Mouse (Mus musculus) kidney, embryonic 16.5 days (tissue): ENCODE measurements at regions not wholly inside any gene's neighbourhood (a gene's known extent, or its start where the extent isn't known, plus 50 kb on each side); places are given as distances from the start of the nearest gene placed in this dataset.
A peak's percentile ranks its signal among the peaks of the same experiment; 100 is the strongest.

Source experiments
- ATAC-seq: fragments of 200-750 bp; cut with Nextera tagmentation; 2 replicates; pipeline ENCODE4 v1.8.0; 2017; ENCODE audit warnings: moderate TSS enrichment; ENCODE audit not compliant: low FRiP score, low TSS enrichment
- H3K27ac ChIP-seq: fragments of 300-500 bp; sonication (generic); 2 replicates; pipeline ENCODE4 v1.5.1; 2014; ENCODE audit warnings: low read length
- H3K27me3 ChIP-seq: fragments of 300-500 bp; sonication (generic); 2 replicates; pipeline ENCODE4 v1.6.1; 2014; ENCODE audit warnings: low read length, control low read depth, mixed read lengths; ENCODE audit not compliant: insufficient read depth
- H3K36me3 ChIP-seq: fragments of 300-500 bp; sonication (generic); 2 replicates; pipeline ENCODE4 v1.6.1; 2014; ENCODE audit warnings: low read length, control low read depth, mixed read lengths; ENCODE audit not compliant: insufficient read depth
- H3K4me1 ChIP-seq: fragments of 300-500 bp; sonication (generic); 2 replicates; pipeline ENCODE4 v1.6.1; 2014; ENCODE audit warnings: low read length, control low read depth, mixed read lengths; ENCODE audit not compliant: insufficient read depth
- H3K4me2 ChIP-seq: fragments of 300-500 bp; sonication (generic); replicated peaks from 2 replicates; pipeline ENCODE4 v1.6.1; 2014; ENCODE audit warnings: low read depth, low read length
- H3K4me3 ChIP-seq: fragments of 300-500 bp; sonication (generic); 2 replicates; pipeline ENCODE4 v1.5.1; 2014; ENCODE audit warnings: mild to moderate bottlenecking, low read length
- H3K9ac ChIP-seq: fragments of 300-500 bp; sonication (generic); replicated peaks from 2 replicates; pipeline ENCODE4 v1.6.1; 2014; ENCODE audit warnings: low read length
- H3K9me3 ChIP-seq: fragments of 300-500 bp; sonication (generic); 2 replicates; pipeline ENCODE4 v1.6.1; 2016; ENCODE audit warnings: low read length, control low read depth
- WGBS: fragments of 180-500 bp; shearing (Covaris S2); extraction: QIAGEN DNeasy Blood & Tissue Kit; methylation state at CpG from one replicate; pipeline ENCODE4 v1.1.7; 2014; 5-methylcytosine and 5-hydroxymethylcytosine counted together

GRCm38 (mm10) chr13:11490766-11491165 is 616.0 kb downstream of the Ryr2 start:
- 81% methylated on average over 3 of the region's 3 CpGs for WGBS

GRCm38 (mm10) chr13:11483142-11483541 is 623.6 kb downstream of the Ryr2 start:
- WGBS, result 66% methylated on average over 1 of the region's 1 CpGs
- no peak overlapping the region for H3K9ac ChIP-seq
- ATAC-seq, result peak; percentile 63; the same call in 1 of the 2 replicates
- no peaks in the 10 kb centered on the region for H3K27me3 ChIP-seq
- no peak overlapping the region for H3K4me2 ChIP-seq
- no peak overlapping the region for H3K27ac ChIP-seq
- H3K36me3 ChIP-seq, result no peaks in the 10 kb centered on the region
- H3K9me3 ChIP-seq, result no peaks in the 10 kb centered on the region
- no peaks in the 10 kb centered on the region for H3K4me1 ChIP-seq
- no peak overlapping the region for H3K4me3 ChIP-seq

More at GRCm38 (mm10) chr13:11490766-11491165, 616.0 kb downstream of the Ryr2 start:
- H3K4me3 ChIP-seq, result no peak overlapping the region
- no peaks in the 10 kb centered on the region for H3K27me3 ChIP-seq
- no peaks in the 10 kb centered on the region for H3K9me3 ChIP-seq
- H3K36me3 ChIP-seq, result no peaks in the 10 kb centered on the region
- no peaks in the 10 kb centered on the region for H3K4me1 ChIP-seq
- no peak for ATAC-seq
- H3K4me2 ChIP-seq, result no peak overlapping the region
- no peak overlapping the region for H3K27ac ChIP-seq
- H3K9ac ChIP-seq, result no peak overlapping the region

DNA sequence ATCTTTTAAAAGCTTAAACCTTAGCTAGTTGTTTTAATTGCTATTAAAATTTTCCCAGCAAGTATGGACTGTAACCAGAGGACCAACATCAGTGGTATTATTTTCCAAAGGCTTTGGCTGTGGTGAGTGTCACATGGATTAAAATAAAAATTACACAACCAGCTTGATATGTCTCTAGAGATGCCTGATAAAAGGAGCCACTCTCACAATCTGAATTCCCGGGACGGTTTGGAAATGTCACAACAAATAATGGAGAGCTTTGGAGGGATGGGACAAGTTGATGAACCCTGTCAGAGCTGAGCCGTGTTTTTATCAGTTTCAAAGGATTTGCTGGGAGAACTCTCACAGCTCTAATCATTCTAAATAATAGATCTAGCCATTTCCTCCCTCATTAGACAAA is 624.0 kb downstream of the Ryr2 start:
- H3K36me3 ChIP-seq, result no peaks in the 10 kb centered on the region
- WGBS, result 60% methylated on average over 3 of the region's 3 CpGs

GRCm38 (mm10) chr13:11460251-11460650 is 646.5 kb downstream of the Ryr2 start:
- H3K36me3 ChIP-seq, result no peaks in the 10 kb centered on the region
- H3K4me2 ChIP-seq, result no peak overlapping the region
- H3K9me3 ChIP-seq, result no peaks in the 10 kb centered on the region
- WGBS, result 89% methylated on average over 2 of the region's 2 CpGs
- no peak overlapping the region for H3K9ac ChIP-seq
- no peaks in the 10 kb centered on the region for H3K27me3 ChIP-seq
- H3K27ac ChIP-seq, result no peak overlapping the region
- no peak for ATAC-seq
- no peaks in the 10 kb centered on the region for H3K4me1 ChIP-seq
- no peak overlapping the region for H3K4me3 ChIP-seq

More for the DNA sequence above, 624.0 kb downstream of the Ryr2 start:
- H3K27me3 ChIP-seq, result no peaks in the 10 kb centered on the region
- no peak overlapping the region for H3K4me3 ChIP-seq
- no peak overlapping the region for H3K9ac ChIP-seq
- ATAC-seq, result no peak
- no peaks in the 10 kb centered on the region for H3K4me1 ChIP-seq
- H3K4me2 ChIP-seq, result no peak overlapping the region
- H3K9me3 ChIP-seq, result no peaks in the 10 kb centered on the region
- H3K27ac ChIP-seq, result no peak overlapping the region

DNA sequence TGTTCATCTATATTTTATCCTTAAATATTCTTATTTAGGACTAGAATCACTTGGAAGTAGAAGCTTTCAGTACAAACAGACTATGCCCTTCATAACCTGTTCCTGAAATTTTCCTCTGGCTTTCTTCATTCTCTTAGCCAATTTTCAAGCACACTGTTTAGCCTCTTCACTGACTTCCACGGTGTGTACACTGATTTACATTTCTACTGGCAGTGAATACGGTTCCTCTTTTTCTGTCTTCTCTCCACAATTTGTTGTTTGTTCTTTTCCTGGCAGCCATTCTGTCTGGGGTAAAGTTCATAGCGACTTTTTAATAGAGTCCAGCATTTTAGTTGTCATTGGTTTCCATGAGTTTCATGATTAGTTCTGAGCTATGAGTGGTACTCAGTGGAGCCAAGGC is 651.6 kb downstream of the Ryr2 start:
- H3K27me3 ChIP-seq, result no peaks in the 10 kb centered on the region
- H3K36me3 ChIP-seq, result no peaks in the 10 kb centered on the region
- H3K4me3 ChIP-seq, result no peak overlapping the region
- H3K4me2 ChIP-seq, result no peak overlapping the region
- ATAC-seq, result no peak
- WGBS, result 79% methylated on average over 3 of the region's 3 CpGs
- H3K9ac ChIP-seq, result no peak overlapping the region
- H3K9me3 ChIP-seq, result no peaks in the 10 kb centered on the region
- H3K4me1 ChIP-seq, result no peaks in the 10 kb centered on the region
- no peak overlapping the region for H3K27ac ChIP-seq

DNA sequence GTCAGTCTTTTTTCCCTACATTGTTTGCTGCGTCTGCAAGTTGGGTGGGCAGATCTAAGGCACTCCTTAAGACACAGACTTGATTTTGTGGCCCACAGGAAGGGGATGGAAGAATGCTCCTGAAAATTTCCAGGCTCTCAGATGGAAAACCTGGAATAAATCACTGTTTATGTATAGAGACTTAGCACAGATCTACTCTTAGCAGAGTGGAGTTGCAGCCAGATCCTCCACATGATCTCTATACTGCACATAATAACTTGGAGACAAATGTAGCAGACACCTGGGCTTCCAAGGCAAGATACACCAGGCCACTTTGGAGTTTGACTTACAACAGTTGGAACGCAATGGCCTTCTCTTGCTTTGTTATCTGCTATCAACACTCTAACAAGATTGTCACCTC is 654.3 kb downstream of the Ryr2 start:
- no peaks in the 10 kb centered on the region for H3K9me3 ChIP-seq
- no peak overlapping the region for H3K4me3 ChIP-seq
- H3K9ac ChIP-seq, result no peak overlapping the region
- H3K27ac ChIP-seq, result no peak overlapping the region
- no peak for ATAC-seq
- no peaks in the 10 kb centered on the region for H3K4me1 ChIP-seq
- no peaks in the 10 kb centered on the region for H3K36me3 ChIP-seq
- H3K4me2 ChIP-seq, result no peak overlapping the region
- H3K27me3 ChIP-seq, result no peaks in the 10 kb centered on the region
- WGBS, result 73% methylated on average over 2 of the region's 2 CpGs

GRCm38 (mm10) chr13:11432465-11433339 is 674.0 kb downstream of the Ryr2 start:
- no peaks in the 10 kb centered on the region for H3K4me1 ChIP-seq
- H3K36me3 ChIP-seq, result no peaks in the 10 kb centered on the region
- H3K27ac ChIP-seq, result no peak overlapping the region
- no peak overlapping the region for H3K4me2 ChIP-seq
- 68% methylated on average over 7 of the region's 7 CpGs for WGBS
- H3K4me3 ChIP-seq, result no peak overlapping the region
- ATAC-seq, result no peak
- no peak overlapping the region for H3K9ac ChIP-seq
- no peaks in the 10 kb centered on the region for H3K27me3 ChIP-seq
- H3K9me3 ChIP-seq, result no peaks in the 10 kb centered on the region

GRCm38 (mm10) chr13:11426820-11427219 is 679.9 kb downstream of the Ryr2 start:
- ATAC-seq, result no peak

DNA sequence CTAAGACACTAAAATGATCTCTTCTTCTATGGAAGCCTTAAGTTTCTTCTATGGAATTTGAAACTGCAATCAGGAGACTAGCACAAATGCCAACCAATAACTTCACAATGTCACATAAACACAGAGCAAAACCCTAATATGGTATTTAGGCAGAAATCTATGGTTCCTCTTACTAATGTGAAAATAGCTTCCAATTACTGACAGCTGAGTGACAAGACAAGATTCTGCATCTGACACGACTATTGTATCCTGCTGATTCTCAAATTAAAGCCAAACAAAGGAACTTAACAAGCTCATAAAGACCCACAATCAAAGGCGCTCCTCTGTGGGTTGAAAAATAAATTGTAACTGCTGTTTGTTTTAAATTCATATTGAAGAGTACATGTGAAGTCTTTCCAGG is 714.7 kb downstream of the Ryr2 start:
- H3K9me3 ChIP-seq, result peaks cover 3% of the 10 kb centered on the region; the same call in 1 of the 2 replicates
- no peaks in the 10 kb centered on the region for H3K4me1 ChIP-seq
- H3K4me2 ChIP-seq, result no peak overlapping the region
- H3K9ac ChIP-seq, result no peak overlapping the region
- H3K27ac ChIP-seq, result no peak overlapping the region
- H3K27me3 ChIP-seq, result no peaks in the 10 kb centered on the region
- no peak overlapping the region for H3K4me3 ChIP-seq
- H3K36me3 ChIP-seq, result no peaks in the 10 kb centered on the region
- no peak for ATAC-seq
- 71% methylated on average over 2 of the region's 2 CpGs for WGBS

More at GRCm38 (mm10) chr13:11426820-11427219, 679.9 kb downstream of the Ryr2 start:
- Histone ChIP-seq H3K9me3 (peaks cover 10% of the 10 kb centered on the region), H3K4me1 (no peaks in the 10 kb centered on the region), H3K27me3 (no peaks in the 10 kb centered on the region), H3K4me2 (no peak overlapping the region), H3K36me3 (no peaks in the 10 kb centered on the region), H3K27ac (no peak overlapping the region), H3K9ac (no peak overlapping the region), H3K4me3 (no peak overlapping the region)

DNA sequence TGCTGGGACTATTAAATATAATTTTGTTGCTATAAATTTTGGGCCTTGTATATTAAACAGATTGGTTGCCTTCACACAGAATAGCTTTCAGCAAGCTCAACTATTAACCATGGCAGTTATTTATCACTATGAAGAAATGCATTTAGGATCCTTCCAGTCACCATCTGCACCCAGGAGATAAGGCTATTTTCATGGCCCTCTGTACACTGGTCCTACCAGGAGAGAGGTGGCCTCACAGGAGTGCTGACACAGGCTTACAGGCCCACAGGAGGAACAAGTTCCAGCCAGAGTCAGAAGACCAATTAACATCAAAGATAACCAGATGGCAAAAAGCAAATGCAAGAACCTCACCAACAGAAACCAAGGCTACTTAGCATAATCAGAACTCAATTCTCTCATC is 731.3 kb downstream of the Ryr2 start:
- ATAC-seq, result no peak

More for the DNA sequence above, 731.3 kb downstream of the Ryr2 start:
- Histone ChIP-seq H3K4me2 (no peak overlapping the region), H3K9me3 (peaks cover 6% of the 10 kb centered on the region), H3K27ac (no peak overlapping the region), H3K36me3 (no peaks in the 10 kb centered on the region), H3K4me1 (no peaks in the 10 kb centered on the region), H3K27me3 (no peaks in the 10 kb centered on the region), H3K4me3 (no peak overlapping the region), H3K9ac (no peak overlapping the region)
